Mouse (Mus musculus) cortical plate, adult 2 months (tissue): ENCODE data around the gene Pde6b. TPM values are rescaled to one million over a fixed set of nuclear protein-coding genes. Genes with fewer than 3 reads are reported as not detected.
A peak's percentile ranks its signal among the peaks of the same experiment; 100 is the strongest.

Source experiments
- H3K27ac ChIP-seq: fragments of 200-500 bp; 2 replicates; pipeline ENCODE4 v1.5.1; 2012; ENCODE audit warnings: low read length, control low read depth, inconsistent platforms; ENCODE audit not compliant: insufficient read depth
- H3K4me1 ChIP-seq: fragments of 200-500 bp; 2 replicates; pipeline ENCODE4 v1.6.1; 2011; ENCODE audit warnings: low read length; ENCODE audit not compliant: control insufficient read depth, insufficient read depth
- H3K4me3 ChIP-seq: fragments of 200-500 bp; 2 replicates; pipeline ENCODE4 v1.5.1; 2011; ENCODE audit warnings: mild to moderate bottlenecking, low read length, control low read depth; ENCODE audit not compliant: insufficient read depth
- CTCF ChIP-seq: fragments of 200-500 bp; IDR thresholded peaks from 2 replicates; pipeline ENCODE4 v1.5.1; 2011; ENCODE audit warnings: mild to moderate bottlenecking, control low read depth, low read length; ENCODE audit not compliant: insufficient read depth; ENCODE audit errors: extremely low read depth
- POLR2A ChIP-seq: fragments of 200-500 bp; IDR thresholded peaks from 2 replicates; pipeline ENCODE4 v1.6.1; 2011; ENCODE audit warnings: mild to moderate bottlenecking, low read length, control low read depth; ENCODE audit not compliant: insufficient read depth; ENCODE audit errors: extremely low read depth
- polyA plus RNA-seq: library from polyadenylated mRNA; depleted of rRNA; stranded (reverse); fragments of >200 nt; gene quantifications from 2 replicates; pipeline ENCODE4 v1.2.3, GENCODE M21; 2012

The Pde6b gene
- polyA plus RNA-seq, 1 experiment, result 0.25 TPM

DNA sequence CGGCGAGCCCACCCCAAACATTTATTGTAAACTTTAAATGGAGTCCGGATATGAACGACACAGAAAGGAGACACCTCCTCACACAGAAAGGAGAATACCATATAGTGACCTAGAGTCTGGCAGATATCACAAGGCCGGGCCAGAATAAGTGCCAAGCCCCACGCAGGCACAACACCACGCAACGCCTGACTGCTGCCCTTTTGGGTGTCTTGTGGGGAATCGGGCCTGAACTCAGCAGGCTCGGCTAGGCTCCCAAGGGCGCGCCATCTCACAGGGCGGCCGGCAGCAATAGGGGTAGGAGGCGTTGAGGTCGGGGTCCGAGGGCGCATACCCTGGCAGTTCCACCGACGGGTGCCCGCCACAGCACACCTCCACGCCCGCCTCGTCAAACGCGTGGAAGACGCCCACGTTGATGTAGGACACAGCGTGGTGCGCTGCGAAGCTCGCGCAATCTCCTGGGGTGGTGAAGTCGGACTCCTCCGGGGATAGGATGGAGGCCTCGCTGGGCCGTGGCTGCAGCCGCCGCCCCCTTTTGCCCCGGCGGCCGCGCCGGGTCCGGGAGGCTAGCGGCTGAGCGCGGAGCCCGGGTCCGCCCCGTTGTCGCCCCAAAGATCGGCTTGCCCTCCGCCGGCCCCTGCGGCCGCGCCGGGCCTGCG, 21.7 kb upstream of the Pde6b start:
- no peak for TF ChIP-seq POLR2A
- TF ChIP-seq CTCF, result no peak
- Histone ChIP-seq H3K27ac (peak overlapping the region; percentile 99), H3K4me1 (peaks cover 12% of the 10 kb centered on the region), H3K4me3 (peak overlapping the region; percentile 97)

DNA sequence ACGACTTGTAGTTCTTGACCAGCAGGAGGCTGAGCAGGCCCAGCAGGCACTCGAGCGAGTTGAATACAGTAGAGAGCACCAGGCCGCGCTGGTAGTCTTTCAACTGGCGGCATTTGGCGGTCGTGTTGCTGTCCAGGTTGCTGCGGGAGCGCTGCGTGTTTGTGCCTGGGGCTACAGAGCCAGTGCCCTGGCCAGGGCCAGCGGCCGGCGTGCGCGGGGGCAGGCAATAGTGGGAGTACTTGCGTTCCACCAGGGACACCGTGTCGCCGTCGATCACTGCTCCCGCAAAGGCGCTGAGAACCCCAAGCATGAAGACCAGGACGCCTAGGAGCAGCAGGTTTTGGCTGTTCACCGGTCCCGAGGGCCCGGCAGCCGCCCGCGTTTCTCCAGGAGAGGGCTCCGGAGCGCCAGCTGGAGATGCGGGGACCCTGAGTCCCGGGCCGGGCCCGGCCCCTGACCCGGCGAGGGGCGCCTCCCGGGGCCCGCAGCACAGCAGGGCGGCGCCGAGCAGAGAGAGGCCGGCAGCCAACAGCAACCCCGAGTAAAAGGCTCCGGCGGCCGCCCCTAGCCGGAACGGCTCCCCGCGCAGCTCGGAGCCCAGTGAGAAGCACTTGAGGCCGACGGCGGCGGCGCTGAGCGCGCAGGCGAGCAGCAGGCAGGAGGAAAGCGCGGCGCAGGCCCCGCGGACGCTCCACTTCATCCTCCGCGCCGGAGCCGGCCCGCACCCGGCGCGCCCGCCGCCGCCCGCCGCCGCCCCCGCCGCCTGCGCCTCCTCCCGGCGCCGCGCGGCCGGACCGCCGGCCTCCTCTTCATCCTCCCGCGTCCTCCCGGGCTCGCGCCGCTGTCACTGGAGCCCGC, 21.0 kb upstream of the Pde6b start:
- H3K4me3 ChIP-seq, result peak overlapping the region; percentile 97
- TF ChIP-seq POLR2A, result no peak
- no peak for TF ChIP-seq CTCF
- peaks cover 12% of the 10 kb centered on the region for H3K4me1 ChIP-seq
- peak overlapping the region; percentile 99 for H3K27ac ChIP-seq

DNA sequence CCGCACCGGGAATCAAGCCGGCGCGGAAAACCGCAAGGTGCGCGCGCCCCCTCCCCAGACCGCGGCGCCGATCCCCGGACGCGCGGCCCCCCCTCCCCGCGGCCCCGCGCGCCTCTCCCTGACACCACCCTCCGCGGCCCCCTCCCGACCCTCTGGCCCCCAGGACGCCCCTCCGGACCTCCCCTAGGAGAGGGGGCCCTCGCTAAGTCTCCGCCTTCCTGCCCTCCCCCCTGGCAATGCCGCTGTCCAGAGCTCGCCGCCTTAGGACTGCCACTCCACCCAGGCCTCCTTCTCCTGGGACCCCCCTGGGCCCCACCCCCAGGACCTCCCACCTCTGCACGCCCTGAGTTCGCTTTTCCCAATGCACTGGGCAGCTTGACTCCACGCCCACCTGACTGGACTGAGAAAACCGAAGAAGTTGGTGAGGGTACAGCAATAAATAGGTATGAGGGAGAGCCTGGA, 20.3 kb upstream of the Pde6b start, which contains the start of gene Gm42517:
Gene Gm42517, minus strand, starts transcription at position 52 of the 462 bp plus-strand sequence.
- Histone ChIP-seq H3K27ac (peak within 1 kb of the TSS; percentile 99), H3K4me1 (peaks cover 12% of the 10 kb centered on the region), H3K4me3 (peak within 1 kb of the TSS; percentile 97)
- TF ChIP-seq CTCF, result no peak
- no peak for TF ChIP-seq POLR2A

DNA sequence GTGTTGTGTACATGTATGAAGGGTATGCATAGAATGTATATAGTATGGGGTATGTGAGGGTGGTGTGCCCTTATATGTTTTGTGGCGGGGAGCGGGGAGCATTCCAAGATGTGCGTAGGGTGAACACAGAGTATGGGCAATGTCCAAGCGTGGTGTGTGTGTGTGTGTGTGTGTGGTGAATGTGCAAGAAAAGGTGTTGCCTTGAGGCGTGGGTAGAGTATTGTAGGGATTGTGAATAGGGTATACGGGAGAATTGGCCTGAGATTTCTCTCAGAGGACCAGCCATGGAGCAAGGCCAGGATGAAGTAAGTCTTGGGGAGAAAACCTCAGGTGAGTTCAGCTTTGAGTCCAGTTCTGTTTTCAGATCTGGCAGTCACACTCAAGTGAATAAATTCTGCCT, 19.7 kb upstream of the Pde6b start:
- Histone ChIP-seq H3K27ac (peak overlapping the region; percentile 79), H3K4me3 (peak overlapping the region; percentile 97), H3K4me1 (peaks cover 11% of the 10 kb centered on the region)
- no peak for TF ChIP-seq POLR2A
- no peak for TF ChIP-seq CTCF

DNA sequence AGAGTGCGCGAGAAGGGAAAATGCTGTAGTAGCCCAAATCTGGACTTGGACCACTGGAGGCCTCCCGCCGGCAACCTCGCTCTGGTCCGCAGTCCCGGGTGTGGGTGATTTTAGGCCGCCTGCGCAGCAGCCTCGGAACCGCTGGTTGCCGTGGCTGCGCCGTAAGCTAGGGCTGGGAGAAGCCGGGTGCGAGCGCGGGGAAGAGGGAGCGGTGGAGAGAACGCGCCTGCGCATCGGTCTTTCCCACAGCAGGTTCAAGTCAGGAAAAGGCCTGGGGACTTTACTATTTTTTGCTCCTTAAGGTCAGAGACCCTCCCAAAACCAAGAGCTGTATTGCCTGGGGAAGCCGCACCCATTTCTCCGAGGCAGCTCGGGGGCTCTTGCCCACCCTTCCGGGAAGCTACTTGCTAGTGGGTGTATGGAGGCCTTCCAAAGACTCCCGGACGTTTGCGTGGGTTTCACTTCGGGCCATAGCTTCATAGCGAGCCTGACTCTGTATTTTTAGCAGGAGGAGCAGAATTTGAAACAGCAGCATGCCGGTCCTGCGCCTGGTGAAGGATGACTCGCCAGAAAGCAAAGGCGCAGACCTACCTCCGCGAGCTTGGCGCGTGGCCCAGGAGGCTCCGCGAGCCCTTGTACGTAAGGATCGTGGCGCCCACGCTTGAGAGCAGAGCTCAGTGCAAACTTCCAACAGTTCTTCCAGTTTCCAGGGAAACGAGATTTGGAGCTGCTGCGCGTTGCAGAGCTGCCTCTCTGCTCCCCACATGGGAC, 19.2 kb upstream of the Pde6b start:
- Histone ChIP-seq H3K4me1 (peaks cover 11% of the 10 kb centered on the region), H3K27ac (peak overlapping the region; percentile 79), H3K4me3 (peak overlapping the region; percentile 97)
- TF ChIP-seq CTCF (no peak), POLR2A (peak; percentile 80)

DNA sequence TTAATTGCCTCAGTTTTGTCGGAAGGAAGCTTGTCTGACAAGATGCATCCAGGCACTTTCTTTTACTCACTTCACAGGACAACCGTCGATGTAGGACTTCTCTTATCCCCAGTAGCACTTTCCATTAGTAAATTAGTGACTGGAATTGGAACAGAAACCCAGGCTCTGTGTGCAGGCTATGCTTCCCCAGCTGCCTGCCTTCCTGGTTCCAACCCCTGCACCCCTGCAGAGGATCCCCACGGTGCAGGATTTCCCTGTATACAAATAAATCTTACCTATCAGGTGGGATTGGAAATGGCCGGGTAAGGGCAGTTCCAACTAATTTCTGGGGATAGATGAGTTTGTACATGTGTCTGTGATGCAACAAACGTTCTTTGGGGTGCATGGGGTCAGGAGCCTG, 18.2 kb upstream of the Pde6b start:
- TF ChIP-seq CTCF (no peak), POLR2A (no peak)
- H3K27ac ChIP-seq, result peak overlapping the region; percentile 58
- no peak overlapping the region; the same call in 1 of the 2 replicates for H3K4me3 ChIP-seq
- H3K4me1 ChIP-seq, result peaks cover 7% of the 10 kb centered on the region

DNA sequence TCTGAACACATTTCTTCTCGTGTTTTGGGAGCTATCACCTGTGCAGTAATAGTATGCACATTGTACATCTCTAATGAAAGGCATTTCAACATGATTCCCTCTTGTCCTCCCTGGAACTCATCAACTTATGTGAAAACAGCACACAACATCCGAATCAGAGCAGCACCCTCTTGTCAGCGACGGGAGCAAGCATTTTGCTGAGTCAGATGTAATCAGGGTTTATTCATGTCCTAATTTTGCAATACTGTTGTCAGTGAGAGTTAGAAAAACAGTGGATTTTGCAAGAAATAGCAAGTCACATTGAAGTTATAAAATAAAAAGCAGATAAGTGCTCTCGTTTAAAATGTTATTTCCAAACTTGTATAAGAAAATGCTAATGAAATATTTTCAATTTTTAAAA, 14.1 kb upstream of the Pde6b start:
- Histone ChIP-seq H3K4me1 (no peaks in the 10 kb centered on the region; the same call in 1 of the 2 replicates), H3K27ac (no peak overlapping the region), H3K4me3 (no peak overlapping the region)
- TF ChIP-seq POLR2A (0 out of 2 replicates have a peak, but pooled peaks have one; percentile 1), CTCF (no peak)

DNA sequence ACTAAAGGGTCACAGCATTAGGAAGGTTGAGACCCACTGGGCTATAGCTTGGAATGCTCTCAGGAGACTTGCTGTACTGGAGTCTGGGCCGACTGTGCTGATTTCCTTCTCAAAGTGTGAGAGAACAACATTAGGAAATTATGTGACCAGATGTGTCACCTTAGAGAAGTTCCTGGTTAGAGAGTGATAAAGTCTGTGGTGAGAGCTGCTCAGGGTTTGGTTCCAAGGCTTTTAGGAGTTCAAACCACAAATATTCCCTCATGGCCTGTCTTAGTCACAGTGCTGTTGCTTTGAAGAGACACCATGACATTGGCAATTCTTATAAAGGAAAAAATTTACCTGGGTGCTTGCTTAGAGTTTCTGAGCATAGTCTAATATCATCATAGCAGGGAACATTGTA, 12.1 kb upstream of the Pde6b start:
- TF ChIP-seq POLR2A (no peak), CTCF (no peak)
- no peaks in the 10 kb centered on the region; the same call in 1 of the 2 replicates for H3K4me1 ChIP-seq
- no peak overlapping the region for H3K4me3 ChIP-seq
- H3K27ac ChIP-seq, result no peak overlapping the region

DNA sequence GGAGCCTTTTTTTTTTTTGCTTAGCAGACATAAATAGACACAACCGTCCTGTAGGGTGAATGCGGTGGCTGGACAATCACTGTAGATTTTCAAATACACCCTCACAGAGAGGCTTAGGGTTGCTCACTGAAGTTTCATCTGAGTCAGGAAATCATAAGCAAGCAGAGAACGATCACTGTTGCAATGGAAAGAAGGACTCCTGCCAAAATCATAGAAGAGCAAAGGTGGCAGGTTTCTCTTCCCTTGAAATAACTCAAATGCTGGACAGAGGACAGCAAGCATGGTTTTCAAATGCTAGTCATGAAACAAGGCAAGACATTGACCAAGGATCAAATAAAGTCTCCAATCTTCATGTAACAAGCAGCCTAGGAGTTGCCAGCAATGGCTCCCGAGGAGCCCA, 9.8 kb upstream of the Pde6b start:
- Histone ChIP-seq H3K4me3 (no peak overlapping the region), H3K4me1 (no peaks in the 10 kb centered on the region), H3K27ac (no peak overlapping the region)
- TF ChIP-seq CTCF (no peak), POLR2A (no peak)

DNA sequence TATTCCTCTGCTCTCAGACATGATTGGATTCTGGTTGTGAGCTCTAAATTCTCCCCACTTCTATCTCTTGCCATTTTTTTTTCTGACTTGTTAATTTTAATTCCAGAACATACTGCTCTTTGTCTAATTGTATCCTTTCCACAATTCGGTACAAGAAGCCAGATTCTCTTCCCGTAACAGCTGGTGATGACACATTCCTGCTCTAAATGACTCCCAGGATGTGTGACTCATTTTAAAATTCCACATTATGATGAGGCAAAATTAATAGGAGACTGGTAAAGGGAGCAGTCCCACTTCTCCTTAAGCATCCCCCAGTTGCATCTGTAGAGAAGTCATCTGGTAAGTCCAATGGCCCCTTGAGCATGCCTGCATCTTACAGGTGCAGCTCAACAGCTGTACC, 2.6 kb upstream of the Pde6b start:
- H3K27ac ChIP-seq, result peak overlapping the region; percentile 95; the same call in 1 of the 2 replicates
- peaks cover 13% of the 10 kb centered on the region for H3K4me1 ChIP-seq
- no peak for TF ChIP-seq POLR2A
- TF ChIP-seq CTCF, result no peak
- H3K4me3 ChIP-seq, result no peak overlapping the region
